Mouse (Mus musculus) forebrain, embryonic 11.5 days (tissue): ENCODE results near the gene Tspan15. TPM values are rescaled to one million over a fixed set of nuclear protein-coding genes. Genes with fewer than 3 reads are reported as not detected.

Experiments used
- ATAC-seq: fragments of 200-750 bp; cut with Nextera tagmentation; replicated peaks from 2 replicates; pipeline ENCODE4 v1.8.0; 2017; ENCODE audit warnings: moderate TSS enrichment; ENCODE audit not compliant: low FRiP score
- DNase-seq: peaks from one replicate; pipeline ENCODE4 v3.0.0-alpha.2; 2017; ENCODE audit warnings: low spot score
- H3K27ac ChIP-seq: fragments of 300-500 bp; sonication (generic); 2 replicates; pipeline ENCODE4 v1.5.1; 2014; ENCODE audit warnings: low read depth, low read length
- H3K27me3 ChIP-seq: fragments of 300-500 bp; sonication (generic); 2 replicates; pipeline ENCODE4 v1.6.1; 2014; ENCODE audit warnings: mild to moderate bottlenecking, low read length, mixed read lengths; ENCODE audit not compliant: control insufficient read depth, insufficient read depth
- H3K36me3 ChIP-seq: fragments of 300-500 bp; sonication (generic); 2 replicates; pipeline ENCODE4 v1.6.1; 2014; ENCODE audit warnings: mild to moderate bottlenecking, low read length, moderate library complexity, mixed read lengths; ENCODE audit not compliant: control insufficient read depth, insufficient read depth
- H3K4me1 ChIP-seq: fragments of 300-500 bp; sonication (generic); replicated peaks from 2 replicates; pipeline ENCODE4 v1.6.1; 2014; ENCODE audit warnings: low read length, mixed read lengths; ENCODE audit not compliant: control insufficient read depth, insufficient read depth
- H3K4me2 ChIP-seq: fragments of 300-500 bp; sonication (generic); 2 replicates; pipeline ENCODE4 v1.6.1; 2014; ENCODE audit warnings: low read depth, mild to moderate bottlenecking, low read length, moderate library complexity, mixed read lengths; ENCODE audit not compliant: severe bottlenecking
- H3K4me3 ChIP-seq: fragments of 300-500 bp; sonication (generic); 2 replicates; pipeline ENCODE4 v1.5.1; 2014; ENCODE audit warnings: low read depth, low read length
- H3K9ac ChIP-seq: fragments of 300-500 bp; sonication (generic); 2 replicates; pipeline ENCODE4 v1.6.1; 2014; ENCODE audit warnings: low read length
- H3K9me3 ChIP-seq: fragments of 300-500 bp; sonication (generic); 2 replicates; pipeline ENCODE4 v1.6.1; 2016; ENCODE audit warnings: low read length, mixed read lengths; ENCODE audit not compliant: control insufficient read depth
- WGBS: fragments of 180-500 bp; shearing (Covaris S2); extraction: QIAGEN DNeasy Blood & Tissue Kit; methylation state at CpG from one replicate; pipeline ENCODE4 v1.1.7; 2014; 5-methylcytosine and 5-hydroxymethylcytosine counted together
- polyA plus RNA-seq: library from polyadenylated mRNA; unstranded; fragments of >200 nt; fragmentation: Nextera tagmentation; extraction: Ambion mirVana; gene quantifications from 2 replicates; pipeline ENCODE4 v1.2.1, GENCODE M21; 2014

Gene Tspan15
- polyA plus RNA-seq, 1 experiment from 2014 or later, result 15.5 TPM

DNA sequence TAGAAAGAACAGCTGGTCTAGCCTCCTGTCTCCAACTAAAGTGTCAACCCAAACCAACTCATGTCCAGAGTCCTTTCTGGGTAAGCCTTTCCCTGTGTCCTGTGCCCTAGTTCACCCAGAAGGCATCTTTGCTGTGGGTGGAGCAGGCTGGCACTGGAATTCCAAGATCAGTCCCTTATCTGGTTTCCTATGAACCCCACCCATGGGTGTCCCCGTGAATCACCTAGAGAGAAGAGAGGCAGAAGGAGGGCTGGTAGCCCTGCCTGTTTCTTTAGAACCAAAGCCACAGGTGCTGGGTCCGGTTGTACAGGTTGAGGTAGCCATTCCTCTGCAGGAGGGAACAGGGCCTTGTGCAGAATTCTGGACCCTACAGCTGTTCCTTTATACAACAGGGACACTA lies 9.4 kb downstream of the Tspan15 start:
- WGBS, result 89% methylated on average over 2 of the region's 2 CpGs
- Histone ChIP-seq H3K27ac (no peak overlapping the region), H3K9me3 (no peaks in the 10 kb centered on the region), H3K36me3 (no peaks in the 10 kb centered on the region), H3K4me3 (no peak overlapping the region), H3K4me2 (no peak overlapping the region), H3K4me1 (no peaks in the 10 kb centered on the region), H3K27me3 (no peaks in the 10 kb centered on the region), H3K9ac (no peak overlapping the region)
- no peak for ATAC-seq
- DNase-seq, result no peak

DNA sequence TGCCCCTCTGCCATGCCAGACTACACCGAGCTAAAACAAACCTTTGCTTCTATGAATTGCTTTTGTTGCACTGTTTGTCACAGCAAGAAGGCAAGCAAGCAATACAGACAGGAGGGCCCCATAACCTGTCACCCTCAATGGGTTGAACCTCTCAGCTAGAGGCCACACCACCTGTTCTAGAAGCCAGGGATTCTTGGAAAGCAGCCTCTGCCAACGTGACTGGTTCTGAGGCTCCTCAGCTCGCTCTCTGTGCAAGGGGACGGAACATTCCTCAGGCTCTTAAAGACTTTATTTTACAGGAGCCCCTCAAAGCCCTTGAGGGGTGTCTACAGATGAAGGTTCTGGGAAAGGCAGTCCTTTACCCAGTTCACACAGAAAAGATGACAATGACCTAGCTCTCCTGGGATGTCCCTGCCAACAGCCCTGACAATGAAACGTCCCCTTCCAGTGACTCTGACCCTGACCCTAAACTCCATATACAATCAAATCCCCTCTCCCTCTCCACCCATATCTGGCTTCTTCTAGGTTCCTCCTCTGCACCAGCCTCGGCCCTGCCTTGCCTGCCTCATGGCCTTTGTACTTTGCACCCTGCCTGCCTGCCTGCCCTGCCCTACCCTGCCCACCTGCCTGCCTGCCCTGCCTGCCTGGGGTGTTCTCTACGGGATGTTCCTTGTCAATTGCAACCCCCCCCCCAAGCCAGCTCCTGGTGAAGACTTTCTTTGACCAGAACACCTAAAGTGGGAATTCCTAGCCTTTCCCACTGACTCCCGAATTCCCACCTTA lies 10.1 kb downstream of the Tspan15 start:
- no peak for ATAC-seq
- no peak for DNase-seq
- Histone ChIP-seq H3K27ac (no peak overlapping the region), H3K27me3 (no peaks in the 10 kb centered on the region), H3K9me3 (no peaks in the 10 kb centered on the region), H3K4me1 (no peaks in the 10 kb centered on the region), H3K9ac (no peak overlapping the region), H3K4me3 (no peak overlapping the region), H3K36me3 (no peaks in the 10 kb centered on the region), H3K4me2 (no peak overlapping the region)
- WGBS, result 84% methylated on average over 8 of the region's 8 CpGs

DNA sequence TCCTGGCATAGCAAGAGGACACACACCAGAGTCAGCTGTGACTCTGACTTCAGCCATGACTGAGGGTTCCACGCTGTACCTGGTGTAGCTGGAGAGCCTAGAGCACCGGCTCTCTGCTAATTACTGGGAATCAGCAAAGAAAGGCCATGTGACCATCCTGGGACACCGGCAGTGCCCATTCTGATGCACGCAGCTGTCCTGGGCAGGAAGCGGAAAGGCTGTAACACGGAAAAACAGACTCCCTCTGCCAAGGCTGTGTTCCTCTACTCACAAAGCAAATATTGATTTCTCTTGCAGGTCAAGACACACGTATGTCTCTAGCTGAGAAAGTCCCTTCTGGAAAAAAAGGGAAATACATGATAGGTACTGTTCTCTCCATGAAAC lies 12.3 kb downstream of the Tspan15 start:
- WGBS, result 83% methylated on average over 7 of the region's 7 CpGs
- Histone ChIP-seq H3K4me3 (no peak overlapping the region), H3K9ac (no peak overlapping the region), H3K36me3 (no peaks in the 10 kb centered on the region), H3K9me3 (no peaks in the 10 kb centered on the region), H3K27ac (no peak overlapping the region), H3K27me3 (no peaks in the 10 kb centered on the region), H3K4me1 (no peaks in the 10 kb centered on the region), H3K4me2 (no peak overlapping the region)
- no peak for DNase-seq
- ATAC-seq, result no peak

DNA sequence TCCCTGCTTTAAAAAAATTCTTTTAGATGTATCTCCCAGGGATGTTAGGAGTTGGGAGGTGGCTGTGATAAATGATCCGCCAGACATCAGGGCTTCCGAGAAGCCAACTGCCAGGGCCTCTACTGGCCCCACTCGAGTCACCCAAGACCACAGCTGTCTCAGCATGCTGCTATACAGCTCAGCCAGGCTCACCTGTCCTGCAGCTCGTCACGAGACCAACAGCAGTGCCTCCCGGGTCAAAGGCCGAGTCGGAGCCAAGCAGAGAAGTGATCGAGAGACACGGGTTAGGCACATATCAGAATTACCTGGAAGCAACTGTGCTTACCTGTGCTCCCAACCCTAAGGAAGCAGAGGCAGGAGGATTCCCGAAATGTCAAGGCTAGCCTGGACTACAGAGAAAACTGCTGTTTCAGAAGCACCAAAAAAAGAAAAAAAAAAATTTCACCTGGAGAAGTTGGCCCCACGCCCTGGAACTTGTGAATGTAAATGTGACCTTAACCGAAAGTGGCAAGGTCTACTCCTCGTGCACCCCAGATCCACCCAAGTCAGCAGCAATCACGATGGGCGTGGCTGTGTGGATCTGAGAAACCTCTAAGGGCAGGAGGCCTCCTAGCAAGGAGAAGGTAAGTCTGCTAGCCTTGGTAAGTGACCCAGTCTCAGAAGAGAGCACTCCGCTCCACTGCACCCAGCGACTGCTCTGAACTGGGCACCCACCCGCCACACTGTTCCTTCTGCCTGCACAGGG lies 12.8 kb downstream of the Tspan15 start:
- Histone ChIP-seq H3K9me3 (no peaks in the 10 kb centered on the region), H3K4me2 (no peak overlapping the region), H3K4me1 (no peaks in the 10 kb centered on the region), H3K4me3 (no peak overlapping the region), H3K9ac (no peak overlapping the region), H3K36me3 (no peaks in the 10 kb centered on the region), H3K27me3 (no peaks in the 10 kb centered on the region), H3K27ac (no peak overlapping the region)
- DNase-seq, result no peak
- ATAC-seq, result no peak
- WGBS, result 88% methylated on average over 19 of the region's 19 CpGs

DNA sequence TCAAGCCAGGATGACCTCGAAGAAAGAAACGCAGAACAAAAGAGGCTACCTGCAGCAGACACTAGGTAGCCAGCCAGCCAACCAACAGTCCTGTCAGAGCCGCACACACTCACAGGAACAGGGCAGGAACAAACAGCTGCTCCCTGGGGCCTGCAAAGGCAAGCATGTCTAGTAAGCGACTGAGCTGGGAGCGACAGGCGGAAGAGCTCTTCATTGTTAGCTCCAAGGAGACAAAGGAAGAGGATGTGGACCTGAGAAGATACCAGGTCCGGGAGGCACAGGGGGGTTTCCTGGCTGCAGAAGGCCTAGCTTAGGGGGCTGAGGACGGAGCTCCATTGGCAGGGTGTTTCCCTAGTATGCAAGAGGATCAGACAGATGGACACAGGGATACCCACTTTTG lies 13.9 kb downstream of the Tspan15 start:
- Histone ChIP-seq H3K36me3 (no peaks in the 10 kb centered on the region), H3K27me3 (no peaks in the 10 kb centered on the region), H3K9me3 (no peaks in the 10 kb centered on the region), H3K4me1 (no peaks in the 10 kb centered on the region), H3K4me3 (no peak overlapping the region), H3K4me2 (no peak overlapping the region), H3K9ac (no peak overlapping the region), H3K27ac (no peak overlapping the region)
- WGBS, result 53% methylated on average over 8 of the region's 8 CpGs
- DNase-seq (no peak), ATAC-seq (no peak)

DNA sequence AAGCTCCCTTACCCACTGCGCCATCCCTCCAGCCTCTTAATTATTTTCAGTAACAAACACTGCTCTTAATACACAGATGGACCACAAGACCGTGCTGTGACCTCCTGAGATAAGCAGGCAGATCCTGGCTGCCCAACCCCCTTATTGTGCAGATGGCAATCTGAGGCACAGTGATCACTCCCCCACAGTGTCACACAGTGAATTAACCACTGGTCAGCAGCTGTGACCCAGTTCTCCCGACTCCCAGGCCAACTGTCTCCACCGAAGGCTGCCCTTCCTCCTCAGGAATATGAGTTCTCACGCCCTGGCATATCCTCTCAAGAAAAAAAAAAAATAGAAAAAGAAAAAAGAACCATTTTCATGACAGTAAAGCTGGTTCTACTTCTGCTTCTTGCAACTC lies 14.5 kb downstream of the Tspan15 start:
- H3K4me3 ChIP-seq, result no peak overlapping the region
- no peaks in the 10 kb centered on the region for H3K27me3 ChIP-seq
- 55% methylated on average over 5 of the region's 5 CpGs for WGBS
- no peaks in the 10 kb centered on the region for H3K4me1 ChIP-seq
- no peak overlapping the region for H3K4me2 ChIP-seq
- no peaks in the 10 kb centered on the region for H3K36me3 ChIP-seq
- H3K27ac ChIP-seq, result no peak overlapping the region
- ATAC-seq (no peak), DNase-seq (no peak)
- H3K9ac ChIP-seq, result no peak overlapping the region
- H3K9me3 ChIP-seq, result no peaks in the 10 kb centered on the region

DNA sequence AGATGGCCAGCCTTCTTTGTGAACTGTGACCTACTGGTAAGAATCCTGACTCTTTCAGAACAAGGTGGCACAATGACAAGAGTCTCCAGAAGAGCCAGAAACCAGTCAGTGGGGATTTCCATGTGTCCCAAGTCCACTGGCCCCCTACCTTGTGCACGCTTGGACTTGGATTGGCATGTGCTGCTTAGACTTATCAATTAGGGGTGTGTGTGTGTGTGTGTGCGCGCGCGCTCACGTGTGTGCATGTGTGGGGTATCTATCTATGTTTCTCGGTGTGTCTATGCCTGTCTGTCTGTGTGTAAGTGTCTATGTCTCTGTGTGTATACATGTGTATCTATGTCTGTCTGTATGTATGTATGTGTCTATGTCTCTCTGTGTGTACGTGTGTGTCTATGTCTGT lies 15.4 kb downstream of the Tspan15 start:
- 96% methylated on average over 8 of the region's 8 CpGs for WGBS
- DNase-seq, result no peak
- Histone ChIP-seq H3K4me2 (no peak overlapping the region), H3K9ac (no peak overlapping the region), H3K36me3 (no peaks in the 10 kb centered on the region), H3K9me3 (no peaks in the 10 kb centered on the region), H3K27ac (no peak overlapping the region), H3K4me1 (no peaks in the 10 kb centered on the region), H3K27me3 (no peaks in the 10 kb centered on the region), H3K4me3 (no peak overlapping the region)
- ATAC-seq, result no peak

DNA sequence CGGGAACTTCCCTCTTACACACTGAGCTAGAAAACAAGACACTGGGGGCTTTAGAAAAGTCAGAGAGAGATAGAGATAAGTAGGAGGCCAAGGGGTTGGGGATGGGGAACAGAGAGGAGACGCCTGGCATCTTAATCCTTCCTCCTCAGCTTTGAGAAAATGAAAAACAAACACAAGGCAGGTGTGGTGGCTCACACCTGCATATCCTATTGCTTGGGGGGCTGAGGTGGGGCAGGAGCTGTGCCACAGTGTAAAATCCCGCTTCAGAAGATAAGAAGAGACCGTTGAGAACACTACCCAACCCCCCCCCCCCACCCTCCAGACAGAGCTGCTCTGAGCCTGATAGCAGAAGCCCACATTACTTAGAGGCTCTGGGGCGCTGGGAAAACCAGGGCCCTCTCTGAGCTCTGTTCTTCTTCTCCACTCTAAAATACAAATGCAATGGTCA lies 15.9 kb downstream of the Tspan15 start:
- Histone ChIP-seq H3K36me3 (no peaks in the 10 kb centered on the region), H3K27ac (no peak overlapping the region), H3K4me3 (no peak overlapping the region), H3K4me1 (no peaks in the 10 kb centered on the region), H3K27me3 (no peaks in the 10 kb centered on the region), H3K9ac (no peak overlapping the region), H3K4me2 (no peak overlapping the region), H3K9me3 (no peaks in the 10 kb centered on the region)
- ATAC-seq, result no peak
- no peak for DNase-seq
- WGBS, result 47% methylated on average over 5 of the region's 5 CpGs

DNA sequence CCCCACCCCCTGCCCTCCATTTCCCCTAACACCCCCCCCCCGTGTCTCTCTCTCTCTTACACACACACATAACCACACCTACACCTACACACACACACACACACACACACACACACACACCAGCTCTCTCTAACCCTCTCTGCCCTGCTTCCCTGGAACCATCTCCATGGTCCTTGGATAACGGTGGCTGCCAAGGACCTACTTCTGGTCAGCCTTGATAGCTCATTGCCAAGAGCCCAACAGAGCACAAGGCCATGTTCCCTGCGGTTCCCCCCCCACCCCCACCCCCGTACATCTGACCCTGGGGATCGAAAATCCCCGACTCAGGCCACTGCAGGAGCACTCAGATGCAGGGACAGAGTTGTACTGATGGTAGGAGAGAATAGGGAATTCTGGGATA lies 19.7 kb downstream of the Tspan15 start:
- WGBS, result 71% methylated on average over 6 of the region's 6 CpGs
- Histone ChIP-seq H3K4me3 (no peak overlapping the region), H3K9me3 (no peaks in the 10 kb centered on the region), H3K4me1 (no peaks in the 10 kb centered on the region), H3K9ac (no peak overlapping the region), H3K4me2 (no peak overlapping the region), H3K27me3 (no peaks in the 10 kb centered on the region), H3K36me3 (no peaks in the 10 kb centered on the region), H3K27ac (no peak overlapping the region)
- no peak for ATAC-seq
- no peak for DNase-seq
